Comparison of ENCODE assay signal across 28 mouse cellular contexts in the genomic region with DNA sequence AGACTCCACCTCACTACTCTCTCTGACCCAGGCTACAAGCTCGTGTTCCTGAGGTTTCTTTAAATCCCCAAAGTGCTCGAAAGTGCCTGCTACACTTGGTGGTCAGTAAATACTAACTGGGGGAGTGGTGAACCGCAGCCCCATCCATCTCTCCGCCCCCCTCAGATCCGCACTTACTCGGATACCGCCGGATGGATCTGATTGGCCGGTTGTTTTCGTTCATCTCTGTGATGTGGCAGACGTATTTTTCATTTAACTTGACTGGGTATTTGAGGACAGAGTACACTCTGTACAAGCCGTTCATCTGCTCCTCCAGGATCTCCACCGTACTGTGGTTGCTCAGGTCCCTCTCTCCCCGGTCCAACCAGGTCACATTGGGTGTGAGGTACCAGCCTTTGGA. TPM values are rescaled to one million over a fixed set of nuclear protein-coding genes. Genes with fewer than 3 reads are reported as not detected.
DNase-seq lines count a peak whose midpoint lies in the region; ATAC-seq lines count a peak whose summit lies in the region.
"Had no signal": no experiment of that assay in that cellular context is flagged by ENCODE, and none has a peak within 500 bp of the region (broad histone marks: within the 10 kb centered on the region; RNA-seq: fewer than 3 reads in every experiment).

No protein-coding gene starts in this region.

- H3K27ac ChIP-seq in heart, embryonic 10.5 days: peak overlapping the region; percentile 37; the same call in 1 of the 2 replicates
- H3K27ac ChIP-seq in intestine, embryonic 14.5 days (ENCODE audit: low read depth): no peak overlapping the region
- H3K27ac ChIP-seq in intestine, embryonic 15.5 days: no peak overlapping the region
- H3K27ac ChIP-seq in embryonic facial prominence, embryonic 10.5 days (replicated peaks): peak overlapping the region; percentile 40; the same call in 1 of the 2 replicates
- no peak overlapping the region for H3K27ac ChIP-seq in embryonic facial prominence, embryonic 14.5 days (replicated peaks; ENCODE audit: low read depth, low read length)
- H3K27ac ChIP-seq: midbrain, embryonic 10.5 days; midbrain, embryonic 15.5 days; neural tube, embryonic 12.5 days had no signal

- H3K36me3 ChIP-seq in heart, embryonic 10.5 days: no peaks in the 10 kb centered on the region
- no peaks in the 10 kb centered on the region for H3K36me3 ChIP-seq in intestine, embryonic 14.5 days (ENCODE audit: control insufficient read depth, insufficient read depth, low read length)
- no peaks in the 10 kb centered on the region for H3K36me3 ChIP-seq in intestine, embryonic 15.5 days
- no peaks in the 10 kb centered on the region for H3K36me3 ChIP-seq in embryonic facial prominence, embryonic 10.5 days (replicated peaks)
- no peaks in the 10 kb centered on the region for H3K36me3 ChIP-seq in embryonic facial prominence, embryonic 14.5 days (ENCODE audit: control insufficient read depth, insufficient read depth, low read length)
- H3K36me3 ChIP-seq: G1E; midbrain, embryonic 10.5 days; midbrain, embryonic 15.5 days; neural tube, embryonic 12.5 days had no signal

- 0 out of 2 replicates have a peak overlapping the region, but pooled peaks have one; percentile 4 for H3K4me3 ChIP-seq in heart, embryonic 10.5 days
- no peak overlapping the region for H3K4me3 ChIP-seq in intestine, embryonic 14.5 days (ENCODE audit: low read depth, low read length)
- H3K4me3 ChIP-seq in intestine, embryonic 15.5 days (replicated peaks): no peak overlapping the region
- H3K4me3 ChIP-seq in embryonic facial prominence, embryonic 10.5 days: 0 out of 2 replicates have a peak overlapping the region, but pooled peaks have one; percentile 13
- H3K4me3 ChIP-seq in embryonic facial prominence, embryonic 14.5 days (ENCODE audit: low read depth, low read length): peak overlapping the region; percentile 13; the same call in 1 of the 2 replicates
- H3K4me3 ChIP-seq: midbrain, embryonic 10.5 days; midbrain, embryonic 15.5 days; myocyte; neural tube, embryonic 12.5 days had no signal

- WGBS in heart, embryonic 10.5 days: 51% methylated on average over 14 of the region's 14 CpGs
- WGBS in intestine, embryonic 14.5 days: 72% methylated on average over 14 of the region's 14 CpGs
- WGBS in intestine, embryonic 15.5 days: 75% methylated on average over 14 of the region's 14 CpGs
- WGBS in embryonic facial prominence, embryonic 10.5 days: 59% methylated on average over 14 of the region's 14 CpGs
- WGBS in embryonic facial prominence, embryonic 14.5 days: 42% methylated on average over 14 of the region's 14 CpGs

- no peak overlapping the region for H3K9ac ChIP-seq in intestine, embryonic 14.5 days (ENCODE audit: low read length)
- H3K9ac ChIP-seq in intestine, embryonic 15.5 days: no peak overlapping the region
- no peak overlapping the region for H3K9ac ChIP-seq in embryonic facial prominence, embryonic 14.5 days (ENCODE audit: low read depth, low read length)
- H3K9ac ChIP-seq: midbrain, embryonic 15.5 days; neural tube, embryonic 12.5 days had no signal

- ATAC-seq in intestine, embryonic 14.5 days (replicated peaks; ENCODE audit: low FRiP score, low TSS enrichment, low read depth): no peak
- ATAC-seq in intestine, embryonic 15.5 days: no peak
- ATAC-seq in embryonic facial prominence, embryonic 14.5 days (ENCODE audit: low read depth): peak; percentile 39; the same call in 1 of the 2 replicates
- ATAC-seq: forebrain, embryonic 14.5 days; midbrain, embryonic 15.5 days had no signal

- peaks cover 50% of the 10 kb centered on the region for H3K4me1 ChIP-seq in heart, embryonic 10.5 days
- no peaks in the 10 kb centered on the region for H3K4me1 ChIP-seq in intestine, embryonic 14.5 days (replicated peaks; ENCODE audit: control insufficient read depth, insufficient read depth, low read length)
- H3K4me1 ChIP-seq in intestine, embryonic 15.5 days (replicated peaks): no peaks in the 10 kb centered on the region
- peaks cover 53% of the 10 kb centered on the region for H3K4me1 ChIP-seq in embryonic facial prominence, embryonic 10.5 days
- peaks cover 20% of the 10 kb centered on the region for H3K4me1 ChIP-seq in embryonic facial prominence, embryonic 14.5 days (ENCODE audit: control insufficient read depth, insufficient read depth, low read length)
- H3K4me1 ChIP-seq: midbrain, embryonic 15.5 days; neural tube, embryonic 12.5 days had no signal

- H3K4me2 ChIP-seq in intestine, embryonic 14.5 days (ENCODE audit: low read length): no peak overlapping the region
- no peak overlapping the region for H3K4me2 ChIP-seq in intestine, embryonic 15.5 days (replicated peaks)
- peak overlapping the region; percentile 46 for H3K4me2 ChIP-seq in embryonic facial prominence, embryonic 14.5 days (ENCODE audit: low read depth, low read length)
- H3K4me2 ChIP-seq: liver, embryonic 11.5 days; midbrain, embryonic 15.5 days; neural tube, embryonic 12.5 days had no signal

- H3K27me3 ChIP-seq in heart, embryonic 10.5 days (ENCODE audit: insufficient read depth, poor library complexity, severe bottlenecking): no peaks in the 10 kb centered on the region
- H3K27me3 ChIP-seq in intestine, embryonic 14.5 days (replicated peaks; ENCODE audit: control insufficient read depth, insufficient read depth, low read length): no peaks in the 10 kb centered on the region
- H3K27me3 ChIP-seq in intestine, embryonic 15.5 days (replicated peaks): no peaks in the 10 kb centered on the region
- no peaks in the 10 kb centered on the region for H3K27me3 ChIP-seq in embryonic facial prominence, embryonic 10.5 days (replicated peaks; ENCODE audit: low read depth, poor library complexity, severe bottlenecking)
- no peaks in the 10 kb centered on the region for H3K27me3 ChIP-seq in embryonic facial prominence, embryonic 14.5 days (replicated peaks; ENCODE audit: control insufficient read depth, insufficient read depth, low read length)
- H3K27me3 ChIP-seq: midbrain, embryonic 15.5 days; neural tube, embryonic 12.5 days had no signal

- DNase-seq in heart, embryonic 10.5 days (ENCODE audit: low spot score): no peak
- no peak for DNase-seq in heart, adult 9 months (ENCODE audit: low spot score in 2 of 2)
- peak; percentile 40 for DNase-seq in intestine, embryonic 14.5 days (ENCODE audit: low spot score)
- DNase-seq in embryonic facial prominence, embryonic 10.5 days (ENCODE audit: low spot score): peak; percentile 25
- DNase-seq in embryonic facial prominence, embryonic 14.5 days (ENCODE audit: low spot score): peak; percentile 45
- DNase-seq in adrenal gland, postnatal 36 days: no peak
- DNase-seq in layer of hippocampus, adult 9-11 months: no peak
- DNase-seq: adrenal gland, adult 8-10 months; cerebellum, adult 11 months; cerebellum, adult 9-10 months; cerebellum, postnatal 36 days; gastrocnemius, postnatal 14 days; kidney, adult 11 months; lung, postnatal 10 days; right cerebral cortex, adult 18-20 months; spleen, adult 18-20 months; thymus, adult 2 months; thymus, postnatal 36 days had no signal

- H3K9me3 ChIP-seq in heart, embryonic 10.5 days: no peaks in the 10 kb centered on the region
- H3K9me3 ChIP-seq in intestine, embryonic 14.5 days (ENCODE audit: control insufficient read depth, low read length): no peaks in the 10 kb centered on the region
- H3K9me3 ChIP-seq in intestine, embryonic 15.5 days: no peaks in the 10 kb centered on the region
- H3K9me3 ChIP-seq in embryonic facial prominence, embryonic 10.5 days: no peaks in the 10 kb centered on the region
- H3K9me3 ChIP-seq in embryonic facial prominence, embryonic 14.5 days (ENCODE audit: control insufficient read depth, low read length): no peaks in the 10 kb centered on the region
- H3K9me3 ChIP-seq: G1E; midbrain, embryonic 10.5 days; midbrain, embryonic 15.5 days; neural tube, embryonic 12.5 days had no signal

RNA-seq across cellular contexts. Expression of gene Gm36028, which starts 6.9 kb away (rescaled TPM):
- polyA plus RNA-seq in heart, embryonic 10.5 days (2016; fragmentation: Nextera tagmentation; extraction: Ambion mirVana): 0.88 and 1.0 TPM in 2 replicates
- polyA plus RNA-seq in intestine, embryonic 14.5 days (2014; fragmentation: Nextera tagmentation; extraction: Ambion mirVana): not detected in 2 replicates
- polyA plus RNA-seq in intestine, embryonic 15.5 days (2015; fragmentation: Nextera tagmentation; extraction: Ambion mirVana): 0.80 and 1.8 TPM in 2 replicates
- polyA plus RNA-seq in embryonic facial prominence, embryonic 10.5 days (2016; fragmentation: Nextera tagmentation; extraction: Ambion mirVana): 0.62 and 0.85 TPM in 2 replicates
- polyA plus RNA-seq in embryonic facial prominence, embryonic 14.5 days (2014; fragmentation: Nextera tagmentation; extraction: Ambion mirVana): not detected in 2 replicates
- under 1 TPM in 1 of 2 experiments, not detected in 1; 0.49 TPM for total RNA-seq in adrenal gland, postnatal 36 days (2021)
- total RNA-seq: gastrocnemius, postnatal 14 days; layer of hippocampus, adult 8-10 months had no signal
- polyA plus RNA-seq: G1E; limb, embryonic 11.5 days; midbrain, embryonic 15.5 days; neural tube, embryonic 12.5 days had no signal

RNA-seq across cellular contexts. Expression of gene Lrrc58, which starts 14.1 kb away (rescaled TPM):
- 42.8 and 48.3 TPM in 2 replicates for polyA plus RNA-seq in heart, embryonic 10.5 days (2016; fragmentation: Nextera tagmentation; extraction: Ambion mirVana)
- 56.2 and 59.7 TPM in 2 replicates for polyA plus RNA-seq in intestine, embryonic 14.5 days (2014; fragmentation: Nextera tagmentation; extraction: Ambion mirVana)
- polyA plus RNA-seq in intestine, embryonic 15.5 days (2015; fragmentation: Nextera tagmentation; extraction: Ambion mirVana): 48.0 and 52.4 TPM in 2 replicates
- polyA plus RNA-seq in embryonic facial prominence, embryonic 10.5 days (2016; fragmentation: Nextera tagmentation; extraction: Ambion mirVana): 68.3 and 68.9 TPM in 2 replicates
- 52.4 and 53.8 TPM in 2 replicates for polyA plus RNA-seq in embryonic facial prominence, embryonic 14.5 days (2014; fragmentation: Nextera tagmentation; extraction: Ambion mirVana)
- total RNA-seq in adrenal gland, postnatal 36 days (2021): 100 to 1,000 TPM; 196 to 310 TPM

Comparison
In these comparisons a context has a peak if more than half of its experiments do, and no peak if none do; other contexts are left out.
1. H3K27ac ChIP-seq: peak in heart, embryonic 10.5 days (single experiment) and embryonic facial prominence, embryonic 10.5 days (single experiment); none in intestine, embryonic 14.5 days (single experiment), intestine, embryonic 15.5 days (single experiment) and embryonic facial prominence, embryonic 14.5 days (single experiment).
2. DNase-seq: peak in intestine, embryonic 14.5 days (single experiment), embryonic facial prominence, embryonic 10.5 days (single experiment) and embryonic facial prominence, embryonic 14.5 days (single experiment); none in heart, embryonic 10.5 days (single experiment), heart, adult 9 months (0 of 2), adrenal gland, postnatal 36 days (0 of 2) and layer of hippocampus, adult 9-11 months (single experiment).
3. H3K4me3 ChIP-seq: peak in heart, embryonic 10.5 days (single experiment), embryonic facial prominence, embryonic 10.5 days (single experiment) and embryonic facial prominence, embryonic 14.5 days (single experiment); none in intestine, embryonic 14.5 days (single experiment) and intestine, embryonic 15.5 days (single experiment).